Mouse (Mus musculus) forebrain, postnatal 0 days (tissue): ENCODE measurements around the gene Gm3676. TPM values are rescaled to one million over a fixed set of nuclear protein-coding genes. Genes with fewer than 3 reads are reported as not detected.
"Not testable (repeated sequence)": the region's sequence is repeated elsewhere in the genome, so short reads cannot be mapped to it uniquely, and the experiment has no call there.

ENCODE experiments used
- ATAC-seq: fragments of 200-750 bp; cut with Nextera tagmentation; 2 replicates; pipeline ENCODE4 v1.8.0; 2017; ENCODE audit warnings: mild to moderate bottlenecking, moderate library complexity
- DNase-seq: peaks from one replicate; pipeline ENCODE4 v3.0.0-alpha.2; 2015
- H3K27ac ChIP-seq: fragments of 300-500 bp; sonication (generic); 2 replicates; pipeline ENCODE4 v1.5.1; 2014; ENCODE audit warnings: low read depth, mild to moderate bottlenecking, antibody characterized with exemption, low read length, moderate library complexity, mixed read lengths
- H3K27me3 ChIP-seq: fragments of 300-500 bp; sonication (generic); 2 replicates; pipeline ENCODE4 v1.6.1; 2014; ENCODE audit warnings: mild to moderate bottlenecking, low read length, mixed read lengths; ENCODE audit not compliant: insufficient read depth
- H3K36me3 ChIP-seq: fragments of 300-500 bp; sonication (generic); 2 replicates; pipeline ENCODE4 v1.6.1; 2014; ENCODE audit warnings: mild to moderate bottlenecking, moderate library complexity; ENCODE audit not compliant: insufficient read depth
- H3K4me1 ChIP-seq: fragments of 300-500 bp; sonication (generic); 2 replicates; pipeline ENCODE4 v1.6.1; 2014; ENCODE audit warnings: antibody characterized with exemption; ENCODE audit not compliant: insufficient read depth
- H3K4me2 ChIP-seq: fragments of 300-500 bp; sonication (generic); 2 replicates; pipeline ENCODE4 v1.6.1; 2014; ENCODE audit warnings: low read depth, mild to moderate bottlenecking, moderate library complexity
- H3K4me3 ChIP-seq: fragments of 300-500 bp; sonication (generic); 2 replicates; pipeline ENCODE4 v1.5.1; 2014; ENCODE audit warnings: low read depth, low read length, mixed read lengths
- H3K9ac ChIP-seq: fragments of 300-500 bp; sonication (generic); 2 replicates; pipeline ENCODE4 v1.6.1; 2014; ENCODE audit warnings: mild to moderate bottlenecking
- H3K9me3 ChIP-seq: fragments of 300-500 bp; sonication (generic); 2 replicates; pipeline ENCODE4 v1.6.1; 2016; ENCODE audit warnings: low read length
- whole genome bisulfite sequencing: fragments of 180-500 bp; shearing (Covaris S2); extraction: QIAGEN DNeasy Blood & Tissue Kit; methylation state at CpG from one replicate; pipeline ENCODE4 v1.1.7; 2014; 5-methylcytosine and 5-hydroxymethylcytosine counted together
- polyA plus RNA-seq: library from polyadenylated mRNA; unstranded; fragments of >200 nt; fragmentation: Nextera tagmentation; extraction: Ambion mirVana; gene quantifications from 2 replicates; pipeline ENCODE4 v1.2.1, GENCODE M21; 2015
- total RNA-seq: library from RNA; depleted of rRNA; stranded (reverse); fragments of >200 nt; gene quantifications from 2 replicates; pipeline ENCODE4 v1.2.3, GENCODE M21; 2014; rRNA removed

Gm3676 gene
- total RNA-seq (not detected in 2 replicates), polyA plus RNA-seq (not detected in 2 replicates)

DNA sequence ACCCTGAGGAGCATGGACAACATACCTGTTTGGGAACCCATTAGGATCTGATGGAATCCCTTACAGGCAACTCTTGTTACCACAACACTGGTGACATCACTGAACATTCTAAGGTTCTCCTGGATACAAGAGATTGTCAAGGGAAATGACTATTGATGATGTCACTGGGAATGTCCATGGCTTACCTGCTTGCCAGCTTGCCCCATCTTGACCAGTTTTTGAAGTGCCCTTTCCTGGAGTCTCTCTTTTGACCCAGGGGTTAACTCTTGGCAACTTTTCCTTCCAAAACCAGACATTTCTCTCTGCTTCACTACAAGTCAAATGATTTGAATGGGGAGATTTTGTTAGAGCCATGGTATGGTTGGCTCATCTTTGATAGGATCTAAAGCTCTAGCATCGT lies at the start of gene Gm3676:
Gm3676 (minus strand) TSS at position 101 of the 400 bp plus-strand sequence.
- no CpG with 5 or more reads among the region's 1 CpGs for WGBS
- H3K4me2 ChIP-seq, H3K27me3 ChIP-seq, DNase-seq, H3K9ac ChIP-seq, H3K9me3 ChIP-seq, H3K27ac ChIP-seq, H3K36me3 ChIP-seq, H3K4me1 ChIP-seq, H3K4me3 ChIP-seq, ATAC-seq: not testable (repeated sequence)

- WGBS: 87% methylated on average over 2 of the region's 2 CpGs
- DNase-seq, H3K4me1 ChIP-seq, H3K27ac ChIP-seq, H3K27me3 ChIP-seq, ATAC-seq, H3K36me3 ChIP-seq, H3K4me2 ChIP-seq, H3K9me3 ChIP-seq, H3K4me3 ChIP-seq, H3K9ac ChIP-seq: not testable (repeated sequence)
These were observed 1.9 kb upstream of the Gm3676 start for GRCm38 (mm10) chr14:41648176-41648575.

DNA sequence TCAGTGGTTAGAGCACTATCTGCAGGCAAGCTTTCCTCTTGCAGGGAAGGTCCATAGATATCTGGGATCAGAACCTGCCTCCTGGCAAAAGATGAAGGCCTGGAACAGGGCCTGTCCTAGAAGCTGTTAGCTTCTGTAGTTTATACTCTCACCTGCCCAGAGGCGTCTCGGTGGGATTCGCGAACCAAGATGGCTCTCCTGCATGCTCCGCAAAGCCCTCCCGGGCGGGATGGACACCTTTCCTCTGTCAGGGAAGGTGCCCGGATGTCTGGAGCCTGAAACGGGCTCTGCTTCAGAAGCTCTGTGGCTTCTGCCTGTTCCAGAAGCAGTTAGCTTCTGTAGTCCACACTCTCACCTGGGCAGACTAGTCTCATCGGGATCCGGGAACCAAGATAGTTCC lies 16.1 kb downstream of the Gm3676 start:
- not testable (repeated sequence) for H3K36me3 ChIP-seq, H3K4me3 ChIP-seq, ATAC-seq, H3K9ac ChIP-seq, H3K27me3 ChIP-seq, H3K4me2 ChIP-seq, H3K9me3 ChIP-seq, H3K27ac ChIP-seq, H3K4me1 ChIP-seq, DNase-seq
- WGBS: 97% methylated on average over 9 of the region's 11 CpGs

GRCm38 (mm10) chr14:41624512-41624911 lies 21.8 kb downstream of the Gm3676 start, which contains the start of gene Gm3072:
Gene Gm3072, minus strand, starts transcription at chr14:41624612.
- H3K4me1 ChIP-seq, H3K9me3 ChIP-seq, H3K27ac ChIP-seq, H3K9ac ChIP-seq, H3K4me3 ChIP-seq, H3K36me3 ChIP-seq, DNase-seq, ATAC-seq, H3K27me3 ChIP-seq, H3K4me2 ChIP-seq: not testable (repeated sequence)
- 82% methylated on average over 1 of the region's 2 CpGs for WGBS

DNA sequence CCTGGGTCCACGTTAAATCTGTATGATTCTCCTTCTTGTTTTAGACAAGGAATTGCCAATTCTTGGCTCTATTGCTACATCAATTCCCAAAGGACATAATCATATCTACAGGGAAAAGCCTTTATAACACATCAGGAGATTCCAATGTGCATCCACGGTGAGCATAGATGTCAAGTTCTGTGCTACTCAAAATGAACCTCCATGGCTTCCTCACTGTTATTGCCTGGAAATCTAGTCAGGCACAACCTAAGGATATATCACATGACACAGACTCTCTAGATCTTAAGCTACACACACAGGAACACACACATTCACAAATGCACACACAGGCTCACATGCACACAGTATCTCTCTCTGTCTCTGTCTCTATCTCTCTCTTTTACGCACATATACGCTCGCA lies 23.8 kb downstream of the Gm3676 start:
- not testable (repeated sequence) for ATAC-seq, H3K4me3 ChIP-seq, H3K9me3 ChIP-seq, DNase-seq, H3K36me3 ChIP-seq, H3K9ac ChIP-seq, H3K4me2 ChIP-seq, H3K27ac ChIP-seq, H3K4me1 ChIP-seq, H3K27me3 ChIP-seq
- 95% methylated on average over 4 of the region's 5 CpGs for WGBS

DNA sequence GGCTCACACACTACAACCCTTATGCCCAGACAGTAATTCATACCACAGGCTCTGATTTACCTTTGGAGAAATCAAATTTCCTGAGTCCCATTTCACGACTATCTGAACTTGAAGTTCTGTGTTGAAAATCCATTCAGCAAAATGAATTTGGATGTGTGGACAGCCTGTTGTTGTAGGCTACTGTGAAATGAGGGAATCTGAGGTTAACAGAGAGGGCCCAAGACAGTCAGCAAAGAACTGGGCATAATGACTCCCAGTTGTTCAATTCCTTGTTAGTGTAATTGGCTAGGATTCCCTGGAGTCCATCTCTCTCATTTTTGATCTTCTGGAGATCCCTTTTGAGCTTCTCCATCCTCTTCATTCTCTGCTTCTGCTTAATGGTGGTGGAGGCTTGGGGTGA lies 35.6 kb downstream of the Gm3676 start:
- H3K27me3 ChIP-seq, H3K9ac ChIP-seq, DNase-seq, H3K4me2 ChIP-seq, H3K4me3 ChIP-seq, H3K4me1 ChIP-seq, H3K9me3 ChIP-seq, H3K27ac ChIP-seq, H3K36me3 ChIP-seq, ATAC-seq: not testable (repeated sequence)
- WGBS: 81% methylated on average over 1 of the region's 1 CpGs

GRCm38 (mm10) chr14:41600935-41601334 lies 45.4 kb downstream of the Gm3676 start:
- H3K9ac ChIP-seq, H3K36me3 ChIP-seq, DNase-seq, H3K4me3 ChIP-seq, ATAC-seq, H3K27me3 ChIP-seq, H3K27ac ChIP-seq, H3K4me1 ChIP-seq, H3K4me2 ChIP-seq, H3K9me3 ChIP-seq: not testable (repeated sequence)
- WGBS: 96% methylated on average over 15 of the region's 15 CpGs

Other genes starting within 250 kb of the Gm3676 start
- not detected in 2 replicates for gene Gm6482, start 238.2 kb downstream of the Gm3676 start, total RNA-seq
- gene Gm6482, start 238.2 kb downstream of the Gm3676 start, polyA plus RNA-seq: not detected in 2 replicates
- gene Gm7954, start 193.0 kb downstream of the Gm3676 start, total RNA-seq: not detected in 2 replicates
- not detected in 2 replicates for gene Gm7954, start 193.0 kb downstream of the Gm3676 start, polyA plus RNA-seq
- not detected in 2 replicates for gene Gm3486, start 157.0 kb downstream of the Gm3676 start, total RNA-seq
- not detected in 2 replicates for gene Gm3486, start 157.0 kb downstream of the Gm3676 start, polyA plus RNA-seq
- gene Gm7970, start 90.9 kb downstream of the Gm3676 start, total RNA-seq: not detected in 2 replicates
- gene Gm7970, start 90.9 kb downstream of the Gm3676 start, polyA plus RNA-seq: not detected in 2 replicates
- not detected in 2 replicates for gene 1700049E17Rik2, start 73.3 kb downstream of the Gm3676 start, total RNA-seq
- not detected in 2 replicates for gene 1700049E17Rik2, start 73.3 kb downstream of the Gm3676 start, polyA plus RNA-seq
- gene Gm3072, start 21.9 kb downstream of the Gm3676 start, total RNA-seq: not detected in 2 replicates
- not detected in 2 replicates for gene Gm3072, start 21.9 kb downstream of the Gm3676 start, polyA plus RNA-seq
- not detected in 2 replicates for gene Gm8068, start 55.4 kb upstream of the Gm3676 start, total RNA-seq
- not detected in 2 replicates for gene Gm8068, start 55.4 kb upstream of the Gm3676 start, polyA plus RNA-seq
- gene Gm7929, start 104.1 kb upstream of the Gm3676 start, total RNA-seq: not detected in 2 replicates
- not detected in 2 replicates for gene Gm7929, start 104.1 kb upstream of the Gm3676 start, polyA plus RNA-seq
- not detected in 2 replicates for gene Gm47189, start 126.0 kb upstream of the Gm3676 start, total RNA-seq
- gene Gm47189, start 126.0 kb upstream of the Gm3676 start, polyA plus RNA-seq: not detected in 2 replicates